Mouse (Mus musculus): ENCODE data around the gene Casz1. TPM values are rescaled to one million over a fixed set of nuclear protein-coding genes. Genes with fewer than 3 reads are reported as not detected.
A peak's percentile ranks its signal among the peaks of the same experiment; 100 is the strongest.

Casz1 gene
- polyA plus RNA-seq, 1 experiment = 0.54 TPM

DNA sequence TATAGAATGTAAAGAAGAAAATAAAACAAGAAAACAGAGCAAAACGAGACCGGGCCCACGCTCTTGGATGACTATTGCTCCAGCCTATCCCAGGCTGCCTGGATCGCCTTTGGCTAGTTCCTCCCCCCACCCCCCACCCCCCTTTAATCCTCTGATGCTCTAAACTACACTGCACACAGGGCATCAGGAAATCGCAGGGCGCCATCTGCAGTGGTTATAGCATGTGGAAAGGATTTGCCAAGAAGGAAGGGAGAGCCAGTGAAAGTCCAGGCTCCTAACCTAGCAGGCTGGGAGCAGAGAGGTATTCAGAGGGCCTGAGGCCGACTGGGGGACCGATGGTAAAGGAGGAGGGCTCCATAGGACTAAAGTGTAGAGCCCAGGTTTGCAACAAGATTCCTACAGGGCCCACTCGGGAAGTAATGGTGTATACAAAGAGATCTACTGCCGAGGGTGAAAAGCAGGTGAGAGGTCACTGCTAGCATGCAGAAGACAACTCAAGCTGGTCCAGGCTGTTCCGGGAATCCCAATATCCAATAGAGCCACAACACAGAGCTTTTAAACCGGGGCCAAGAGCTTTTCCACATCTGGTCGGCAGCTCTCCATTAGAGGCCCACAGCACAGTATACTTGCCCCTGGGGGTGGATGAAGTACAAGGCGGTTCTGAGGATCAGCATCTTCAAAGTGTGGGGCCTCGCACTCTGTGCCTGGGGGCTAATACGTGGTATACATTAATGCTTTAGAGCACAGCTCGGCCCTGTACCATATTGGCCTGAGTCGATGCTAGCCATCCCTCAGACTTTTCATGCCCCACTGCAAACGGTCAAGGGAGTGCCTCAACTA, 180.7 kb downstream of the Casz1 start:
- no peak for TF ChIP-seq FLI1 (IDR thresholded peaks at IDR 0.05; ENCODE audit: low read length)
- no peak for TF ChIP-seq GATA1 (IDR thresholded peaks at IDR 0.05; ENCODE audit: borderline replicate concordance, low read length)

DNA sequence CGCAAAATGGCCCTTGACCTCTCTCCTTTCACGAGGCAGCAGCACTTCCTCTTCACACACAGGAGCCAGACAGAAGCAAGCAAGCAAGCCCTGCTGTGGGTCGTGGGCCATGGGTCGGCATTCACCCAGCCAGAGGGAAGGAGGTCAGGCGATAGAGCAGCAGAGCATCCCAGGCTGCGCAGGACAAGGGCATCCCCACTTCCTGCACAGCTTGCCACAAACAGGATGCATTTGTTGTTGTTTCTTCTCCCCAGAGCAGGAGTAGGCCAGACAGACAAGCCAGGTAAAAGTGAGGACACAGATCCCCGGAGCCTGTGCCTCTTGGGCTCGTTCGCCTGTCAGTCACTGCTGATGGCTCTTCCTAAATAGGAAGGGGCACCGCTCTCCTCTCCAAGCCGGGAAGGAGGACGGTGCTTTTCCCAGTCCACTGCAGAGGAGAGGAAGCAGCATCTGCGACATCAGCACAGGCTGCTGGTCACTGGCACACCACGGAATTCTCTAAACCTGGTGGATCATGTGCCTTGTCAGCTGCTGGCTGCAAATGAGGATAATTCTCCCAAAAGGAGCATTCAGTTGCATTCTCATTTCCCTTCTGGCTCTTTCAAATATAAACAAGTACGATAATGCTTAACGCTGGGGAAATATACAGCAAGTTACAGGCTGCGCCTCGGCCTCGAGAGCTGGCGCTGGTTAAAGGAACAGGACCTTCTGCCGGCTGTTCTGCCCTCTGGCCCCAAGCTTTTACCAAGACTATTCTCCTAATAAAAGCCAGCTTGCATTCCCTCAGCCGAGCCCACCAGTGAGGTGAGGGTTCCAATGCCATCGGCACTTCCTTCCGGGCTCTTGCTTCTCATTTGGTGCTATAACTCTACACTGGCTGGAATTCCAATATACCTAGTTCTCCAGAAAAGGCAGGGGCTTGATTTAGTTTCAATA, 181.6 kb downstream of the Casz1 start:
- peaks cover 47% of the 10 kb centered on the region for H3K4me1 ChIP-seq
- H3K27me3 ChIP-seq (replicated peaks) = no peaks in the 10 kb centered on the region
- peaks cover 30% of the 10 kb centered on the region for H3K36me3 ChIP-seq (replicated peaks; ENCODE audit: low read length)
- TF ChIP-seq GATA1 (IDR thresholded peaks at IDR 0.05; ENCODE audit: borderline replicate concordance, low read length) (no peak), FLI1 (IDR thresholded peaks at IDR 0.05; ENCODE audit: low read length) (no peak)
- H3K9me3 ChIP-seq = peaks cover under 1% of the 10 kb centered on the region; the same call in 1 of the 2 replicates
- peak overlapping the region; percentile 54 for H3K4me3 ChIP-seq (replicated peaks)

More for the DNA sequence above, 180.7 kb downstream of the Casz1 start:
- peaks cover 38% of the 10 kb centered on the region for H3K36me3 ChIP-seq (replicated peaks; ENCODE audit: low read length)
- no peaks in the 10 kb centered on the region for H3K27me3 ChIP-seq (replicated peaks)
- peak overlapping the region; percentile 48 for H3K4me3 ChIP-seq (replicated peaks)
- H3K4me1 ChIP-seq = peaks cover 43% of the 10 kb centered on the region
- H3K9me3 ChIP-seq = peaks cover 5% of the 10 kb centered on the region; the same call in 1 of the 2 replicates

DNA sequence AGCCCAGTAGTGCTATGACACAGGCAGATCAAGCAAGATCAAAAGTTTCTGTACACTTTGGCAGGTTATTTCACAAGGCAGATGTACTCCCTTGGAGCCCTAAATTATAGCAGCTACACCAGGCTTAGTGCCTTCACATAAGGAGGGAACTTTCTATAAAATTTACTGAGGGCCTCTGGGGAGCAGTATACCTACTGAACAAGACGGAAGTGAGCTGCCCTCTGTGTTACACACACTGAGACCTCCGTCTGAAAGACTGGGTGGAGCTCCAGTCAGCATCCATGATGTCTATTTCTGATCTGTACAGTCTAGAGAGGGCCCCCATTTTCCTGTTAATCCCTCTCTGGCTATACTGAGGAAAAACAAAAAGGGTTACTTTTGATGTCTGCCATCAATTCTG, 185.8 kb downstream of the Casz1 start:
- TF ChIP-seq GATA1 (IDR thresholded peaks at IDR 0.05; ENCODE audit: borderline replicate concordance, low read length) (no peak), FLI1 (IDR thresholded peaks at IDR 0.05; ENCODE audit: low read length) (no peak)
- Histone ChIP-seq H3K27me3 (replicated peaks) (no peaks in the 10 kb centered on the region), H3K36me3 (replicated peaks; ENCODE audit: low read length) (peaks cover 2% of the 10 kb centered on the region), H3K4me1 (peaks cover 46% of the 10 kb centered on the region), H3K9me3 (no peaks in the 10 kb centered on the region), H3K4me3 (replicated peaks) (no peak overlapping the region)

DNA sequence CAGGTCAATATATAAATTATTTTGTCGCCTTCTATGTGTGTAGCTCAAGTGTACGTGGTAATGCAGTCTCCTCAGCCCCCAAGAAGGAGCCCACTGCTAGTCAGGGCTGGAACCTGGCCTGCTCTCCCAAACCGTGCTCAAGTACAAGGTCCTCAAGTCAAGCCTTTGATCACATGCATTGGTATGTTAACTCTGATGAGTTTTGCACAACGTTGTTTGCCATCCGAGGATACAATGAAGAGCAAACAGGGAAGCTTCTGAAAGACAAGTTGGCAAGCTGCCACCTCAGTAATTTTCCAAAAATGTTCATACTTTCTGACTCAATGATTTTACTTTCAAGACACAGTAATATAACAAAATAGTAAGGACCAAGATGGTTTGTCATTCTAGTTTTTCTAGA, 189.7 kb downstream of the Casz1 start:
- H3K4me3 ChIP-seq (replicated peaks) = no peak overlapping the region
- TF ChIP-seq FLI1 (IDR thresholded peaks at IDR 0.05; ENCODE audit: low read length) (no peak), GATA1 (IDR thresholded peaks at IDR 0.05; ENCODE audit: borderline replicate concordance, low read length) (no peak)
- H3K36me3 ChIP-seq (replicated peaks; ENCODE audit: low read length) = peaks cover 6% of the 10 kb centered on the region
- peaks cover 33% of the 10 kb centered on the region for H3K4me1 ChIP-seq
- no peaks in the 10 kb centered on the region for H3K27me3 ChIP-seq (replicated peaks)
- no peaks in the 10 kb centered on the region for H3K9me3 ChIP-seq

DNA sequence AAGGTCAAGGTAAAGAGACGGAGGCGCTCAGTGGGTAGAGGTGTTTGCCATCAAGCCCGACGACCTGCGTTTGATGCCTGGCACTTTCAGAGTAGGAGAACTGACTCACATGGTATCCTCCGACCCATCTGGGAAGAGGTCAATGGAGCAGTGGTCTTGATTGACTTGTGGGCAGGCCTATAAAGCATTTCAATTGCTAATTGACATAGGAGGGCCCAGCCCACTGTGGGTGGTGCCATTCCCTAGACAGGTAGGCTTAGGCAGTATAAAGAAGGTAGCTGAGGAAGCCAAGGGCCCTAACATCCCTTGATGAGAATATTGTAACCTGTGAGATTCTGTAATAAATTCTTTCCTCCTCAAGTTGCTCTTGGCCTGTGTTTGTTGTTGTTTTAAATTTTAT, 196.5 kb downstream of the Casz1 start:
- no peaks in the 10 kb centered on the region for H3K9me3 ChIP-seq
- peaks cover 10% of the 10 kb centered on the region for H3K36me3 ChIP-seq (replicated peaks; ENCODE audit: low read length)
- H3K27me3 ChIP-seq (replicated peaks) = no peaks in the 10 kb centered on the region
- H3K4me3 ChIP-seq (replicated peaks) = no peak overlapping the region
- TF ChIP-seq GATA1 (IDR thresholded peaks at IDR 0.05; ENCODE audit: borderline replicate concordance, low read length) (no peak), FLI1 (IDR thresholded peaks at IDR 0.05; ENCODE audit: low read length) (no peak)
- H3K4me1 ChIP-seq = peaks cover 27% of the 10 kb centered on the region

DNA sequence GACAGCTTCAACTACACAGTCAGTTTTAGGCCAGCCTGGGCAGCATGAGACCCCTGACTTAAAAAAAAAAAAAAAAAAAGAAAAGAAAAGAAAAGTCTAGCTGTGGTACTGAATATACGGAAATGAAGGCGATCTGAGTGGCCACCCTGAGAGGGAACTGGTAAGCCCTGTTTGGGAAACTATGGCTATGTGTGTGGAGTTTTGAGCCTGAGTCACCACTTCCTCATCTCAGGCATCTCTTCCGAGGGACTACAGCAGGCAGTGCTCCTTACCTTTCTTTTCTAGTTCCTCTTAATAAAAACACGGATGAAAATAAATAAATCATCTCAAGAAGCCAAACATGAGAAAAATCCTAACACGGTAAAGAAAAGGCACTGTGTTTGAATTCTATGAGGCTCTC, 197.3 kb downstream of the Casz1 start:
- Histone ChIP-seq H3K4me1 (peaks cover 26% of the 10 kb centered on the region), H3K36me3 (replicated peaks; ENCODE audit: low read length) (peaks cover 14% of the 10 kb centered on the region), H3K4me3 (replicated peaks) (no peak overlapping the region), H3K27me3 (replicated peaks) (no peaks in the 10 kb centered on the region), H3K9me3 (peaks cover 5% of the 10 kb centered on the region)
- no peak for TF ChIP-seq FLI1 (IDR thresholded peaks at IDR 0.05; ENCODE audit: low read length)
- no peak for TF ChIP-seq GATA1 (IDR thresholded peaks at IDR 0.05; ENCODE audit: borderline replicate concordance, low read length)

DNA sequence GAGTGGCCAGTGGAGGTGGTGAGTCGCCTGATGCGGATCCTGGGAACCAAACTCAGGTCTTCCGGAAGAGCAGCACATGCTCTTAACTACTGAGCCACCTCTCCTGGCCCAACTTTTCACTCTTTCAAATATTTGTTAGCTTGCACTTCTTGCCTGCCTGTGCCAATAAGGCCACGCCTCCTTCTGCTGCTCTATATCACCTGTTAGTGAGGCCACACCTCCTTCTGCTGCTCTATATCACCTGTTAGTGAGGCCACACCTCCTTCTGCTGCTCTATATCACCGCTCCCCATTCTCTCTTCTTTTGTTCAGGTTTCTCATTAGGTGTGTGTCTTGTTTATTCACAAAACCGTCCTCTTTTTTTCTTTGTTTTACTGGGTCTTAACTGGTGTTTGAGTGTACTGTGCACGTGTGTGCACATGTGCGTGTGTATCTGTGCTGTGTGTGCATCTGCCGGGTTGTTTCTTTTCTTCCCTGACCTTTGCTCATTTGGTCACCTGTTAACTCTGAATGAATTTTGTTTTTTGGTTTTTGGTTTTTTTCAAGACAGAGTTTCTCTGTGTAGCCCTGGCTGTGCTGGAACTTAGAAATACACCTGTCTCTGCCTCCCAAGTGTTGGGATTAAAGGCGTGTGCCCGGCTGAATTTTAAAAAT, 198.3 kb downstream of the Casz1 start:
- TF ChIP-seq FLI1 (IDR thresholded peaks at IDR 0.05; ENCODE audit: low read length) = no peak
- no peak for TF ChIP-seq GATA1 (IDR thresholded peaks at IDR 0.05; ENCODE audit: borderline replicate concordance, low read length)
- H3K9me3 ChIP-seq = peaks cover 6% of the 10 kb centered on the region
- peaks cover 20% of the 10 kb centered on the region for H3K4me1 ChIP-seq
- peaks cover 15% of the 10 kb centered on the region for H3K36me3 ChIP-seq (replicated peaks; ENCODE audit: low read length)
- no peak overlapping the region for H3K4me3 ChIP-seq (replicated peaks)
- H3K27me3 ChIP-seq (replicated peaks) = no peaks in the 10 kb centered on the region

Other genes with a start within 250 kb of the Casz1 start
- gene Exosc10, start 246.0 kb upstream of the Casz1 start, polyA plus RNA-seq (2012; ENCODE audit: insufficient read depth, low replicate concordance) = 15.4 and 23.5 TPM in 2 replicates
- 215 and 385 TPM in 2 replicates for gene Srm, start 212.9 kb upstream of the Casz1 start, polyA plus RNA-seq (2012; ENCODE audit: insufficient read depth, low replicate concordance)
- not detected in 2 replicates for gene Masp2, start 201.9 kb upstream of the Casz1 start, polyA plus RNA-seq (2012; ENCODE audit: insufficient read depth, low replicate concordance)
- gene Tardbp, start 177.4 kb upstream of the Casz1 start, polyA plus RNA-seq (2012; ENCODE audit: insufficient read depth, low replicate concordance) = 18.5 TPM in 1 of 2 replicates, not detected in the other
- gene Gm572, start 161.1 kb upstream of the Casz1 start, polyA plus RNA-seq (2012; ENCODE audit: insufficient read depth, low replicate concordance) = not detected in 2 replicates